Mouse (Mus musculus) left cerebral cortex, adult 2 months (tissue): ENCODE measurements around the gene Slc8a2. TPM values are rescaled to one million over a fixed set of nuclear protein-coding genes. Genes with fewer than 3 reads are reported as not detected.
A peak's percentile ranks its signal among the peaks of the same experiment; 100 is the strongest.

Experiments used
- DNase-seq, 2 experiments: peaks; one replicate each; pipeline ENCODE4 v3.0.0; 2021 to 2022; ENCODE audit warnings: low spot score in 2 of 2, mixed read lengths in 1 of 2; ENCODE audit errors: extremely low spot score in 1 of 2
- H3K27ac ChIP-seq: fragments of 200-600 bp; 2 replicates; pipeline ENCODE4 v1.8.1; 2022
- H3K4me3 ChIP-seq: fragments of 200-600 bp; 2 replicates; pipeline ENCODE4 v1.8.1; 2022
- CTCF ChIP-seq: fragments of 200-600 bp; IDR thresholded peaks from 2 replicates; pipeline ENCODE4 v1.8.1; 2022; ENCODE audit warnings: antibody characterized with exemption, mild to moderate bottlenecking, moderate library complexity
- intact Hi-C: fragments of 180-260 bp; cut with DNase I; formaldehyde crosslinking; loops from one replicate; pipeline ENCODE4 v1.15.1; 2025
- total RNA-seq, 2 experiments: library from RNA; stranded (reverse); gene quantifications; 2 replicates each; pipeline ENCODE4 v1.2.3; 2021

The Slc8a2 gene
- total RNA-seq, 2 experiments from 2014 or later = 226 TPM

DNA sequence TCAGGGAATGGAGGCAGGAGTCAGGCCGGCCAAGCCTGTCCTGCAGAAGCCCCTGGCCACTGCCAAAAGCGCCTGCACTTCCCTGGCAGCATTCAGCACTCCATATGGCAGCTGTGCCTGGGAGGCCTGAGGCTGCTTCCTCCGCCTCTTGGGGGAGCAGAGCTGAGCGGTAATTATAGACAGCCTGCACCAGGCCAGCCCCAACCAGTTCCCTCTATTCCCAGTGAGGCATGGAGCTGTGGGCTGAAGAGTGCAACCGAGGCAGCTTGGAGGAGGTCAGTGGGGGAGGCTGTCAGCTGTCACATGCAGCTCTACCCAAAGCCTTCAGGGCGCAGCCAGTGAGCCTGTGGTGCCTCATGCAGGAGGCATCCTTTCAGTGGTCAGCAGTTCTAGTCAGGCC is 25.9 kb upstream of the Slc8a2 start:
- no peak; the same call in 1 of the 2 replicates for TF ChIP-seq CTCF
- peak; percentile 72 to 77 for DNase-seq
- Histone ChIP-seq H3K4me3 (no peak overlapping the region), H3K27ac (peak overlapping the region; percentile 94)
- intact Hi-C loops = loop anchor here (1.0 to 2.0 kb wide), 2 partner anchors 27 to 46 kb away; no protein-coding TSS in a partner anchor

DNA sequence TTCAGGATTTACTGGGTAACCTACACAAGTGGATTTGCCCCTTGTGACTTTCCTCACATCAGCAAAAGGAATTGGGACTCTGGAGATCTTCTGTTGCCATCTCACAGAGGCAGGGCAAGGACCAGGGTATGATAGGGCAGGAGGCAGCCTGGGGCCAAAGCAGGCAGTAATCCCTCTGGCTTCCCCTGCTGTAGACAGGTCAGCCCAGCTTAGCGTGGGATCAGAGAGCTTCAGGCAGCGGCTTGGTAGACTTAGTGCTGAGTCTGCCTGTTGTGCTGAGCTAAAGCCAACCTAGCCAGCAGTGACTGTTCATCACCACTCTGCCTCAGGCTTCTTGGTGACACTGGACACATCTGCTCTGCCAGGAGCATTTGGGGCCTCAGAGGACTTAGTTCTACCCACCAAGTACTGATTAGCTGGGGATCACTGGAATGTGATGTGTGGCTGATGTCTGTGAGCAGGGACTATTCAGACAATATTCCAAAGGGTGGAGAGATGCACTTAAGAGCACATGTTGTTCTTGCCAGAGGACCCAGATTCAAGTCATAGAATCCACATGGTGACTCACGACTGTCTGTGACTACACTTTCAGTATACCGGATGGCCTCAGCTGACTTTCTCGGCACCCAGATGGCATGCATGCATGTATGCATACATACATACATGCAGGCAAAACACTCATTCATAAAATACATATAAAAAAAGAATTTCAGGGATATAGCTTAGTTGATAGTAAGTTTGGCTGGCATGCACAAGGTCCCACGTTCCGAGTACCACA is 24.8 kb upstream of the Slc8a2 start:
- H3K4me3 ChIP-seq = no peak overlapping the region
- no peak for TF ChIP-seq CTCF
- intact Hi-C loops = no loop called here
- DNase-seq = no peak
- H3K27ac ChIP-seq = peak overlapping the region; percentile 94

DNA sequence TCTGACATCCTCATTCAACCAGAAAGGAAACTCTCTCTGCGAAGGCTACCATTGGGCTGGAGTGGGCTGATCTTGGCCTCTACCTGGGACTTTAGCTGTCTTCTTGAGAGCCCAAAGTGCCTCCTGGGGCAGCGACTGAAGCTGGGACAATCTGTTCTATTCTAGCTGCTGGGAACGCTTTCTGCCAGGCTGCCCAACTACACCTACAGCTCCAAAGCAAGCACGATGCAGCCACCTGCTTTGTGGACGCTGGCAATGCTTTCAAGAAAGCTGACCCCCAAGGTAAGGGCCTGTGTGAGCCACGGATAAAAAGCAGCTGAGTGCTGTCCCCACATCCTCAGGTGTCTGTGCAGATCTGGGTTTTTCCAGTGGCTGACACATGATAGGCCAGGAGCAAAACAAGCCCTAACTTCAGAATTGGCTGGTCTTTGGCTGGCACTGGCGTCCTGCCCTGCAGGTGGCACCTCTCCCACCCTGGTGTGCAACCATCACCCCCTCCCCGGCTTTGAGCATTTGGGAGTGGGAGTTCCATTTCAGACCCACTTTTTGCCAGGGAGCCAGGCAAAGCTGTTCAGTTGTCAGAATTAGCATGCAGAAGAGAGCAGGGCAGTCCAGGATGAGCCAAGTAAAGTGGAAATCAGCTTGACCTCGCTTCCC is 20.6 kb upstream of the Slc8a2 start:
- DNase-seq = no peak
- H3K27ac ChIP-seq = peak overlapping the region; percentile 94
- intact Hi-C loops = no loop called here

DNA sequence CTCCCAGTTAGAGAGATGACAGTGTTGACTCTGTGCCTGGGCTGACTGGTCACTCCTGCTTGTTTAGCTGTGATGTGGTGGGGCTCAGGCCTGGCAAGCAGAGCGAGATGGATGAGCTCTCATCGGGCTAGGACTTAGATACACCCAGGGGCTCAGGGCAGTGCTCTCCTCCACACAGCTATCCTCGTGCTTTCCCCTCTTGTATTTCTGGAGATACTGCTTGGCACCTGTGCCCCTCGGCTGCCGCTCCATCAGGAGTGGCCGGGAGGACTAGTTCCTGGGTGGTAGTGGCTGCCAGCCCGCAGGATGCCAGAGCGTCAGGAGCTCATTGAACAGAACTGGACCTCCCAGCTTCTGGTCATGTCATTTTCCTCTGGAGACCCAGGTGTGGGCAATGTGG is 19.5 kb upstream of the Slc8a2 start:
- DNase-seq = no peak
- H3K4me3 ChIP-seq = no peak overlapping the region
- no peak for TF ChIP-seq CTCF
- peak overlapping the region; percentile 94 for H3K27ac ChIP-seq
- intact Hi-C loops = no loop called here

More for the DNA sequence above, 20.6 kb upstream of the Slc8a2 start:
- TF ChIP-seq CTCF = no peak
- H3K4me3 ChIP-seq = no peak overlapping the region

DNA sequence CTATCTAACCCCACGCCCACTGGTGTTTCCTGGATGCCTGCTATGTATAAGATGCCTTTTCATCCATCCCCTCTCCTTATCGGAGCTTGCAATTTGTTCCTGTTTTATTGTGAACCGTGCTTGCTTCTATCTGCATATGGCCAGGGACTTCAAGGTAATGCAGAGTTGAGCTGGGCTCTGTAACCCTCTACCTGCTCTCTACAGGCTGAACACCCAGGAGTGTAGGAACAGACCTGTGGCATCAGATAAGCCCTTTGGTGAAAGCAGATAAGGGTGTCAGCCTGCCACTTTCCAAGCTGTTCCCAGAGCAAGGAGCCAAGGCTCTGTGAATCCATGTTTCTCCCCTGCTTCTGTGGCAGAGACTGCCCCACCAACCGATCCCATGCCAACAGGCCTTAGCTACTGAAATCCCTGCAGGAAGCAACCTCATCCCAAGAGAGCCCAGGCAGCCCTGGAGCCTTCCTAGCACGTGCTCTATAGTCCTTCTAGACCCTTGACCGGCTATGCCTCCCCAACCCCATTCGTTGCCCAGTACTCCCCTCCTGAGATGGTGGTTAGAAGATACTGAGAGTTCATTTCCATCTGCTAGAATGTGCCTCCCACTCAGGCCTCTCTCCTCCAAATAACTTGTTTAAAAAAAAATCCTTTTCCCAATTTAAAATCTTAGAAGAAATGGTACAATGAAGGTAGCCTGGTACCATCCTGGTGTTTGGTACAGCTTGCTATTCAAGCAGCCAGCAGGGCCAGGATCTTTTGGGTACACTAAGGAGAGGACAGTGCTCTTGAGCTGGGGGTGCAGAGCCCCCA is 18.1 kb upstream of the Slc8a2 start:
- H3K4me3 ChIP-seq = no peak overlapping the region
- H3K27ac ChIP-seq = peak overlapping the region; percentile 94
- no peak for DNase-seq
- no peak for TF ChIP-seq CTCF
- intact Hi-C loops = no loop called here

DNA sequence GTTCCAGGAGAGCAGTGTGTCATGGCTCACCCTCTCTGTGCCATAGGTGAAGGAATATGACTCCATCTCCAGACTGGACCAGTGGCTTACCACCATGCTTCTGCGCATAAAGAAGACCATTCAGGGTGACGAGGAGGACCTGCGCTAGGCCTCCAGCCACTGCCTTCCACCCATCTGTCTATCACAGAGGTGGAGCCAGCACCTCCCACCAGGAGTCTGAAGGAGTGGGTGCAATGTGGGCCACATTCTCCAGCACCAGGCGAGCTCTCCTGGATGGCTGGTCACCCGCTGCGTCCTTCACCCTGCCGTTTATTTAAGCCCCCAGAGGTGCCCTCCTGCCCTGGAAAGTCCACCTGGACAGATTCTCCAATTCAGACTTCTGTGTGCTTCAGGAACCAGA is 13.2 kb upstream of the Slc8a2 start:
- Histone ChIP-seq H3K27ac (peak overlapping the region; percentile 72), H3K4me3 (no peak overlapping the region)
- no peak for TF ChIP-seq CTCF
- intact Hi-C loops = no loop called here
- no peak for DNase-seq

DNA sequence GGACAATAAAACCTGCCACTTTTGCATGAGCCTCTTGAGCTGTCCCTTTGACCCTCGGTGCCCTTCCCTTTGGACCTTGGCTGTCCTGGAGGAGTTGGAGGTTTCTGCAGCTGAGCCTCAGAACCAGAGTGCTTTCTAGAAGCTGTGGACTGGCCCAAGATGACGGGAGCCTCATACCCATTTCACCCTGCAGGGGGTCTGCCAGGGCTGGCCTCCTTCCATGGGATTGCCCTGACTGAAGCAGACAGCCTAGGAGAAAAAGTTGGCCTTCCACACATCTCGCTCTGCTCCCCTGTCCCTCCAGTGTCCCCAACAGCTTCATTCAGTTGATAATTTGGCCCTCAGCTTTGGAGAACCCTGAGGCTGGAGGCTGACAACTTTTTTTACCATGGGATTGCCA is 12.5 kb upstream of the Slc8a2 start:
- H3K4me3 ChIP-seq = no peak overlapping the region
- H3K27ac ChIP-seq = peak overlapping the region; percentile 72
- no peak for TF ChIP-seq CTCF
- DNase-seq = no peak
- intact Hi-C loops = no loop called here

DNA sequence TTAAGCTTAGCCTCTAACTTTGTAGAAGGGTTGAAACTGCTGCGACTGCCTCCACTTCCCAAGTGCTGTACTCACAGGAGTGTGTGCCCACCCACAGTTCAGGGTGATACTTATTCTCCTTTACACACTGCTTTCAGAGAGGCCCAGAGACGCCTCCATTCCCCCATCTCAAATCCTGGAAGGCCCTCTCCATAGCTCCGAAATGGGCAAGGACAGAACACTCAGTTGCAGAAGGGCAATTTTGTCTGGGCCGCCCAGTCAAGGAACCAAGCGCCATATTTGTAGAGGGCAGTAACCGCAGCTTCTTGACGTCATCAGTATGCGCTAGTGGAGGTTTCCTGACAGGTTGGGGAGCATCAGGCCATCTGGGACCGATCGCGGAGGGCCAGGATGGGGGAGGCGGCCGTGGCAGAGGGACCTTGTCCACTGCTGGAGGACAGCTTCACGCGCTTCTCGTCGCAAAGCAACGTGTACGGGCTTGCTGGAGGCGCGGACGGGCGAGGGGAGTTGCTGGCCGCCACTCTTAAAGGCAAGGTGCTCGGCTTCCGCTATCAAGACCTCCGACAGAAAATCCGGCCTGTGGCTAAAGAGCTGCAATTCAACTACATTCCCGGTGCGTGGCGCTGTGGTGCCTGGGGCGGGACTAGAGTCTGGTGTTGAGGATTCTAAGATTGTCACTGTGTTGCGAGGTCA is 9.9 kb upstream of the Slc8a2 start, which contains the start of gene Kptn:
Kptn (plus strand) TSS at position 327 of the 693 bp plus-strand sequence.
- DNase-seq = peak; percentile 89 to 96
- intact Hi-C loops = loop anchor here (2.0 kb wide), 1 partner anchor 21 kb away; the partner anchor contains the start of gene Napa
- peak; percentile 96 for TF ChIP-seq CTCF
- Histone ChIP-seq H3K4me3 (peak within 1 kb of the TSS; percentile 74), H3K27ac (peak within 1 kb of the TSS; percentile 99)

DNA sequence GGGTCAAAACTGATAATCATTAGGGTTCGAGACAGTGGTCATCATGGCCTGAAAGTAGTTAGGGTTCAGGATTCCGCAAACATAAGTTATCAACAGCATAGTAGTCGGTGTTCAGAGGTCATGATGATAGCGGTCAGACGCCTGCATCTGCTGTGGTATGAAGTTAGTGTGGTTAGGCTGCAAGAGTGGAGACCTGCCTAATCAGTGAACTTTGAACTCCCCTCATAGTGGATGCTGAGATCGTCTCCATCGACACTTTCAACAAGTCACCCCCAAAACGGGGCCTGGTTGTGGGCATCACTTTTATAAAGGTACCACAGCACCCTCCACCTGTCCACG is 9.4 kb upstream of the Slc8a2 start:
- no peak for DNase-seq
- Histone ChIP-seq H3K4me3 (peak overlapping the region; percentile 74), H3K27ac (peak overlapping the region; percentile 99)
- no peak for TF ChIP-seq CTCF
- intact Hi-C loops = no loop called here

DNA sequence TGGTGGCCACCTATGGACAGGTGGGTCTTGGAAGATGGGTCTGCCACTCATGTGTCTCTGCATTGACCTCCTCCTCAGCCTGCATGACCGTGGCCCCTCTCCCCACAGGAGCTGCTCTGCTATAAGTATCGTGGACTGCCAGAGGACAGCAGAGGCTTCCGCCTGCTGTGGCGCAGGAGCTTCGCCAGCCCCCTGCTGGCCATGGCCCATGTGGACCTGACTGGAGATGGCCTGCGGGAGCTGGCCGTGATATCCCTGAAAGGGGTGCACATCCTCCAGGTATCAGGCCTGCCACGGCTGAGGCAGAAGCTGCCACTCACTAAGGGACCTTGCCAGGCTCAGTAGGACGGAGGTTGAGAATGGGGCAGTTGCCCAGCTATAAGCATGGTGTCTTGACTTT is 3.8 kb upstream of the Slc8a2 start:
- no peak; the same call in 1 of the 2 replicates for TF ChIP-seq CTCF
- Histone ChIP-seq H3K4me3 (no peak overlapping the region), H3K27ac (no peak overlapping the region)
- intact Hi-C loops = no loop called here
- no peak for DNase-seq

DNA sequence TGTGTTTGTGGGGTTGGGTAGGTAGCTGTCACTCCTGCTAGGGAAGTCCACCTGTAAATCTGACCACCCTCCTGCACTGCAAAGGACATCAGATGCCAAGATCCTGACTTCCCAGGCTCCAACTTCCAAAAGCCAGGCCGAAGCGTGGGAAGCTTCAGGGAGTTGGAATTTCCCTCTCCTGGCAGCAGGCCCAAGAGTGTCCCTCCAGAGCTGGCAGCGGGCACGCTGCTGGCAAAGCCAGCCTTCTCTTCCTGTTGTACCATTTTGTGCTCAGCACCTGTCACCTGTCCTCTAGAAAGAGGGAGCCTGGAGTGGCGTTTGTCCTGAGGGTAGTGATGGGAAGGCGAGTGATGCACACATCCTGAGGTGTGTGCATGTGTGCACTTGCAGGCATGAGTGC is 1.3 kb upstream of the Slc8a2 start:
- intact Hi-C loops = no loop called here
- peak in 1 of 2 experiments; percentile 43 for DNase-seq
- no peak overlapping the region for H3K4me3 ChIP-seq
- H3K27ac ChIP-seq = no peak overlapping the region; the same call in 1 of the 2 replicates
- TF ChIP-seq CTCF = no peak
